Mouse (Mus musculus) right cerebral cortex, postnatal 10 days (tissue): ENCODE measurements around the gene Ssr4.

Experiments used
- DNase-seq, 2 experiments: peaks; one replicate each; pipeline ENCODE4 v3.0.0; 2021; ENCODE audit warnings: low spot score in 2 of 2

Ssr4 gene

GRCm38 (mm10) chrX:73815072-73815471 lies 28.2 kb downstream of the Ssr4 start:
- DNase-seq: peak in 1 of 2 experiments; percentile 30

- DNase-seq: no peak
Measured at GRCm38 (mm10) chrX:73816596-73817314, 29.9 kb downstream of the Ssr4 start.

GRCm38 (mm10) chrX:73823747-73824146 lies 36.9 kb downstream of the Ssr4 start:
- peak; percentile 27 to 29 for DNase-seq

- DNase-seq: peak; percentile 80 to 85
Measured at GRCm38 (mm10) chrX:73824185-73825151, 37.6 kb downstream of the Ssr4 start, which contains the start of gene Pdzd4. TSS of gene Pdzd4 (minus strand) at chrX:73824969.

GRCm38 (mm10) chrX:73835731-73836130 lies 48.9 kb downstream of the Ssr4 start:
- DNase-seq: no peak

GRCm38 (mm10) chrX:73836691-73837090 lies 49.9 kb downstream of the Ssr4 start:
- no peak for DNase-seq
